Mouse (Mus musculus) MEL (cell line): ENCODE data around the gene Col4a3.

Source experiments
- EP300 ChIP-seq, 2 experiments: IDR thresholded peaks; 2 replicates each; pipeline ENCODE4 v1.6.1; 2011; ENCODE audit warnings: improper control_type of control experiment in 2 of 2, low read length in 2 of 2, low read depth in 1 of 2, mild to moderate bottlenecking in 1 of 2
- MAFK ChIP-seq: IDR thresholded peaks from 2 replicates; pipeline ENCODE4 v1.6.1; 2011; ENCODE audit warnings: low read depth, mild to moderate bottlenecking, low read length, improper control_type of control experiment, borderline replicate concordance
- TBP ChIP-seq: IDR thresholded peaks from 2 replicates; pipeline ENCODE4 v1.8.0; 2011; ENCODE audit warnings: low read depth, low read length, improper control_type of control experiment
- UBTF ChIP-seq: IDR thresholded peaks from 2 replicates; pipeline ENCODE4 v1.6.1; 2012; ENCODE audit warnings: low read depth, mild to moderate bottlenecking, inconsistent platforms, low read length, improper control_type of control experiment, moderate library complexity, borderline replicate concordance; ENCODE audit not compliant: insufficient read depth

GRCm38 (mm10) chr1:82554889-82555288 is 31.8 kb upstream of the Col4a3 start:
- TF ChIP-seq UBTF (no peak), TBP (no peak), EP300 (IDR thresholded peaks at IDR 0.05; ENCODE audit: low read depth in 1 of 2, low read length in 2 of 2) (no peak), MAFK (no peak)
